In genomic region chr10:20474831-20475230, GRCm38 (mm10) we compare ENCODE assay signal across 11 mouse cellular contexts.
A peak's percentile ranks its signal among the peaks of the same experiment; 100 is the strongest.
DNase-seq lines count a peak whose midpoint lies in the region; ATAC-seq and TF ChIP-seq lines count a peak whose summit lies in the region.
"Had no signal": no experiment of that assay in that cellular context is flagged by ENCODE, and none has a peak within 500 bp of the region (broad histone marks: within the 10 kb centered on the region; RNA-seq: fewer than 3 reads in every experiment).

No protein-coding gene starts in this region.

- H3K4me3 ChIP-seq in heart, postnatal 0 days (ENCODE audit: low read depth, low read length), result no peak overlapping the region
- no peak overlapping the region for H3K4me3 ChIP-seq in embryonic facial prominence, embryonic 13.5 days
- no peak overlapping the region for H3K4me3 ChIP-seq in midbrain, postnatal 0 days (ENCODE audit: low read depth, low read length)

- no peaks in the 10 kb centered on the region for H3K36me3 ChIP-seq in heart, postnatal 0 days (replicated peaks; ENCODE audit: control insufficient read depth, insufficient read depth, low read length)
- no peaks in the 10 kb centered on the region for H3K36me3 ChIP-seq in embryonic facial prominence, embryonic 13.5 days
- H3K36me3 ChIP-seq in midbrain, postnatal 0 days (ENCODE audit: insufficient read depth, low read length), result no peaks in the 10 kb centered on the region

- 50% methylated on average over 7 of the region's 7 CpGs for WGBS in heart, postnatal 0 days
- WGBS in embryonic facial prominence, embryonic 13.5 days, result 42% methylated on average over 7 of the region's 7 CpGs
- 21% methylated on average over 7 of the region's 7 CpGs for WGBS in midbrain, postnatal 0 days

- H3K27ac ChIP-seq in heart, postnatal 0 days (ENCODE audit: low read depth), result peak overlapping the region; percentile 25; the same call in 1 of the 2 replicates
- 0 out of 2 replicates have a peak overlapping the region, but pooled peaks have one; percentile 55 for H3K27ac ChIP-seq in embryonic facial prominence, embryonic 13.5 days
- H3K27ac ChIP-seq in midbrain, postnatal 0 days (ENCODE audit: low read depth, low read length), result peak overlapping the region; percentile 34

- no peaks in the 10 kb centered on the region for H3K9me3 ChIP-seq in heart, postnatal 0 days (replicated peaks; ENCODE audit: control insufficient read depth, low read length)
- no peaks in the 10 kb centered on the region for H3K9me3 ChIP-seq in embryonic facial prominence, embryonic 13.5 days
- no peaks in the 10 kb centered on the region for H3K9me3 ChIP-seq in midbrain, postnatal 0 days (ENCODE audit: low read length)

- ATAC-seq in heart, postnatal 0 days (ENCODE audit: insufficient read depth, low read depth), result 0 out of 2 replicates have a peak, but pooled peaks have one; percentile 58
- no peak for ATAC-seq in embryonic facial prominence, embryonic 13.5 days (ENCODE audit: insufficient number of reproducible peaks, insufficient read depth, low FRiP score, low TSS enrichment, low read depth)
- ATAC-seq in midbrain, postnatal 0 days (ENCODE audit: low FRiP score), result no peak

- no peak for TF ChIP-seq CTCF in heart, postnatal 0 days (IDR thresholded peaks at IDR 0.05; ENCODE audit: low read depth)
- no peak for TF ChIP-seq CTCF in midbrain, postnatal 0 days (IDR thresholded peaks at IDR 0.05)

- TF ChIP-seq EP300 in heart, postnatal 0 days (IDR thresholded peaks at IDR 0.05; ENCODE audit: low read depth), result no peak

- no peak overlapping the region for H3K4me2 ChIP-seq in heart, postnatal 0 days (ENCODE audit: low read depth, low read length)
- no peak overlapping the region for H3K4me2 ChIP-seq in embryonic facial prominence, embryonic 13.5 days
- H3K4me2 ChIP-seq in midbrain, postnatal 0 days (ENCODE audit: low read depth, low read length, poor library complexity, severe bottlenecking), result no peak overlapping the region

- intact Hi-C loops in heart, postnatal 36 days (cut with DNase I), result loop anchor here (5.0 kb wide), 1 partner anchor 58 kb away; no protein-coding TSS in a partner anchor

- no peak overlapping the region for H3K9ac ChIP-seq in heart, postnatal 0 days (replicated peaks; ENCODE audit: low read depth, low read length)
- H3K9ac ChIP-seq in embryonic facial prominence, embryonic 13.5 days, result no peak overlapping the region
- no peak overlapping the region for H3K9ac ChIP-seq in midbrain, postnatal 0 days (replicated peaks; ENCODE audit: low read length, poor library complexity, severe bottlenecking)

- H3K4me1 ChIP-seq in heart, postnatal 0 days (ENCODE audit: control insufficient read depth, insufficient read depth), result peaks cover 12% of the 10 kb centered on the region; the same call in 1 of the 2 replicates
- H3K4me1 ChIP-seq in embryonic facial prominence, embryonic 13.5 days, result peaks cover 13% of the 10 kb centered on the region
- H3K4me1 ChIP-seq in midbrain, postnatal 0 days (ENCODE audit: insufficient read depth, low read length), result peaks cover 5% of the 10 kb centered on the region; the same call in 1 of the 2 replicates

- H3K27me3 ChIP-seq in heart, postnatal 0 days (ENCODE audit: control insufficient read depth, insufficient read depth, low read length), result no peaks in the 10 kb centered on the region
- no peaks in the 10 kb centered on the region for H3K27me3 ChIP-seq in embryonic facial prominence, embryonic 13.5 days
- no peaks in the 10 kb centered on the region for H3K27me3 ChIP-seq in midbrain, postnatal 0 days (ENCODE audit: insufficient read depth, low read length)

- DNase-seq in heart, postnatal 0 days (ENCODE audit: low spot score), result peak; percentile 45
- DNase-seq in heart, postnatal 36 days, result no peak
- peak; percentile 59 to 73 for DNase-seq in layer of hippocampus, adult 18-20 months (ENCODE audit: low spot score in 2 of 2)
- peak; percentile 21 for DNase-seq in midbrain, postnatal 0 days (ENCODE audit: low spot score)
- no peak for DNase-seq in urinary bladder, postnatal 10 days (ENCODE audit: low spot score)
- no peak for DNase-seq in spleen, postnatal 14 days (ENCODE audit: low spot score in 2 of 2)
- no peak for DNase-seq in spleen, adult 18-20 months
- DNase-seq: cerebellum, adult 9-11 months; kidney, adult 2 months; thymus, postnatal 14 days had no signal

Comparison
In these comparisons a context has a peak if more than half of its experiments do, and no peak if none do; other contexts are left out.
1. DNase-seq: peak in heart, postnatal 0 days (single experiment), layer of hippocampus, adult 18-20 months (2 of 2) and midbrain, postnatal 0 days (single experiment); none in heart, postnatal 36 days (0 of 2), urinary bladder, postnatal 10 days (single experiment), spleen, postnatal 14 days (0 of 2) and spleen, adult 18-20 months (0 of 2).
2. Peak in every context shown above with its lines, with median percentiles within 50 percentile points of each other: H3K27ac ChIP-seq.